8 mouse cellular contexts compared by ENCODE assay signal in the genomic region with DNA sequence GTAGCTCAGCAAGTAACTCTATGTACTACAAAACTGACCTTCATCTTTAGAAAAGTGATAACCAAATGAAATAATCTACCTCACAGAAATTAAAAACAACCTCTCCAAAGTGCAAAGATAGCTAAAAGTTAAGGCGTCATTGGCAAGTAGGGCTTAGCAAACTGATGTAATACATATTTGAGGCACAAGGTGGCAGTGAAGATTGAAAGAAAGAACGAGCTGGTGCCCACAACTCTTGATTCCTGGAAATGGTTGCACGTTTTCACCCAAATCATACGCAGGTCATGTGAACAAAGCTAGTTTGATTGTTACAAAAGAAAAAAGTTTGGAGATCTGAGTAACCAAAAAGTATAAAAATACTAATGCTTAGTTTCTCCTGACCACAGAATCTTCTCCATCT.
DNase-seq lines count a peak whose midpoint lies in the region; ATAC-seq lines count a peak whose summit lies in the region.

No protein-coding gene starts in this region.

- ATAC-seq in inflammation-experienced regulatory T-cells, adult 6 months, result peak; percentile 91
- ATAC-seq in monocyte, adult 5-6 weeks (replicated peaks; ENCODE audit: insufficient number of reproducible peaks, low FRiP score, low TSS enrichment, poor library complexity, severe bottlenecking), result peak; percentile 69

- DNase-seq in heart, adult 8-10 months (ENCODE audit: low spot score), result peak; percentile 77
- no peak for DNase-seq in heart, adult 11 months
- peak; percentile 47 for DNase-seq in urinary bladder, postnatal 14 days (ENCODE audit: low spot score)
- no peak for DNase-seq in urinary bladder, postnatal 36 days (ENCODE audit: low spot score in 2 of 2)
- peak; percentile 71 for DNase-seq in cerebellum, adult 18-20 months
- no peak for DNase-seq in gastrocnemius, postnatal 14 days

- intact Hi-C loops in gastrocnemius, postnatal 14 days (cut with DNase I; ENCODE audit: low total_unique reads), result no loop called here

Comparison
In these comparisons a context has a peak if more than half of its experiments do, and no peak if none do; other contexts are left out.
1. DNase-seq: peak in heart, adult 8-10 months (single experiment), urinary bladder, postnatal 14 days (single experiment) and cerebellum, adult 18-20 months (2 of 2); none in heart, adult 11 months (single experiment), urinary bladder, postnatal 36 days (0 of 2) and gastrocnemius, postnatal 14 days (single experiment).